Mouse (Mus musculus) kidney, adult 2 months (tissue): ENCODE measurements around the gene Stac.

ENCODE experiments used
- CTCF ChIP-seq: fragments of 200-500 bp; conservative IDR thresholded peaks from 2 replicates; pipeline ENCODE4 v1.5.1; 2011; ENCODE audit warnings: low read depth, mild to moderate bottlenecking, control low read depth, low read length, moderate library complexity, mixed read lengths; ENCODE audit not compliant: insufficient read depth, insufficient read length
- POLR2A ChIP-seq: fragments of 200-500 bp; IDR thresholded peaks from one replicate; pipeline ENCODE4 v1.6.1; 2011; ENCODE audit warnings: low read depth, low read length, control low read depth

DNA sequence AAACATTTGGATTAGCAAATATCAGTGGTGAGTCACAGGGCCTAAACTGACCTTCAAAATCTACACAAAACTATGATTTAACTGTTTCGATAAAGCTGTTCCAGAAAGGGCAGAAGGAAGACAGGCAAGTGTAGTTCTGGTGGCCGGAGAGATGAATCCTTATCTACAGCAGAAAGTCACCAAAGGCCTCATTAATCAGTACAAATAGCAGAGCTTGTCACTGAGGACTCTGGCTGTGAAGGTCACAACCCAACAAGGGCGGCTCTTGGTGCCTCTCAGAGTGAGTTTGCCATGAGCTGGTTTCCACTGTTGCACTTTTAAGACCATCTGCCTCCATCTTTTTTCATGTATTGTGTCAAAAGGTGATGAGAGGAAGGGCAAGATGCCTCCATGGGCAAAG lies 78.8 kb downstream of the Stac start:
- TF ChIP-seq POLR2A (no peak), CTCF (no peak)
